Mouse (Mus musculus) heart, embryonic 11.5 days (tissue): ENCODE measurements around the gene Tmem206. TPM values are rescaled to one million over a fixed set of nuclear protein-coding genes. Genes with fewer than 3 reads are reported as not detected.
A peak's percentile ranks its signal among the peaks of the same experiment; 100 is the strongest.

Experiments used
- ATAC-seq: fragments of 200-750 bp; cut with Nextera tagmentation; replicated peaks from 2 replicates; pipeline ENCODE4 v1.8.0; 2017; ENCODE audit warnings: moderate library complexity; ENCODE audit not compliant: insufficient number of reproducible peaks, low FRiP score, low TSS enrichment
- H3K27ac ChIP-seq: fragments of 300-500 bp; sonication (generic); 2 replicates; pipeline ENCODE4 v1.5.1; 2014; ENCODE audit warnings: mild to moderate bottlenecking, low read depth, low read length
- H3K27me3 ChIP-seq: fragments of 300-500 bp; sonication (generic); 2 replicates; pipeline ENCODE4 v1.6.1; 2014; ENCODE audit warnings: mild to moderate bottlenecking, low read length, mixed read lengths; ENCODE audit not compliant: control insufficient read depth, insufficient read depth
- H3K36me3 ChIP-seq: fragments of 300-500 bp; sonication (generic); 2 replicates; pipeline ENCODE4 v1.6.1; 2014; ENCODE audit warnings: mild to moderate bottlenecking, low read length, moderate library complexity, mixed read lengths; ENCODE audit not compliant: control insufficient read depth, insufficient read depth
- H3K4me1 ChIP-seq: fragments of 300-500 bp; sonication (generic); 2 replicates; pipeline ENCODE4 v1.6.1; 2014; ENCODE audit warnings: low read length; ENCODE audit not compliant: control insufficient read depth, insufficient read depth
- H3K4me2 ChIP-seq: fragments of 300-500 bp; sonication (generic); 2 replicates; pipeline ENCODE4 v1.6.1; 2014; ENCODE audit warnings: mild to moderate bottlenecking, moderate library complexity
- H3K4me3 ChIP-seq: fragments of 300-500 bp; sonication (generic); 2 replicates; pipeline ENCODE4 v1.5.1; 2014; ENCODE audit warnings: low read depth, low read length
- H3K9ac ChIP-seq: fragments of 300-500 bp; sonication (generic); 2 replicates; pipeline ENCODE4 v1.6.1; 2014; ENCODE audit warnings: mild to moderate bottlenecking, low read depth, low read length, moderate library complexity
- H3K9me3 ChIP-seq: fragments of 300-500 bp; sonication (generic); replicated peaks from 2 replicates; pipeline ENCODE4 v1.6.1; 2016; ENCODE audit warnings: low read length; ENCODE audit not compliant: control insufficient read depth
- WGBS: fragments of 180-500 bp; shearing (Covaris S2); extraction: QIAGEN DNeasy Blood & Tissue Kit; methylation state at CpG from one replicate; pipeline ENCODE4 v1.1.7; 2014; ENCODE audit not compliant: insufficient replicate concordance; 5-methylcytosine and 5-hydroxymethylcytosine counted together
- polyA plus RNA-seq: library from polyadenylated mRNA; unstranded; fragments of >200 nt; fragmentation: Nextera tagmentation; extraction: Ambion mirVana; gene quantifications from 2 replicates; pipeline ENCODE4 v1.2.1, GENCODE M21; 2014

Gene Tmem206
- polyA plus RNA-seq, 1 experiment from 2014 or later: 18.7 TPM

DNA sequence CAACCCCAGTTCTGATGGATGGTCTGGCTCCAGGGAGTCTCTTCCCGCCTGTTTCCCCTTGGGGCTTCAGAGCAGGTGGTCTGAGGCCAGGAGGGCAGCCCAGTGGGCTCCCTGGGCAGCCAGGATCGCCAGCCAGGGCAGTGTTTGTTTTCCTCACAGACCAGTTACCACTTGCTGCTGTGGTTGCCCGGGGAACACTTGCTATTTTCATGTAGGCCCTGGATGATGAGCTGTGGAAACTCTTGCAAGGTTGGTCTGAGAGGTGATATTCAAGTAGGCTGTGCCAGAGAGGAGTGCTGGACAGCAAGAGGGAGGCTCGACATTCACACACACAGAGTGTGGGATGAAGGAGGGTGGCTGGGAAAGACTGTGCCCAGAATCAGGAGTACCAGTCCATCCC is 23.8 kb upstream of the Tmem206 start:
- Histone ChIP-seq H3K4me1 (peaks cover 11% of the 10 kb centered on the region), H3K4me2 (no peak overlapping the region), H3K36me3 (no peaks in the 10 kb centered on the region), H3K4me3 (no peak overlapping the region), H3K27me3 (no peaks in the 10 kb centered on the region), H3K27ac (no peak overlapping the region), H3K9ac (no peak overlapping the region), H3K9me3 (no peaks in the 10 kb centered on the region)
- ATAC-seq: no peak
- WGBS: 35% methylated on average over 4 of the region's 4 CpGs

DNA sequence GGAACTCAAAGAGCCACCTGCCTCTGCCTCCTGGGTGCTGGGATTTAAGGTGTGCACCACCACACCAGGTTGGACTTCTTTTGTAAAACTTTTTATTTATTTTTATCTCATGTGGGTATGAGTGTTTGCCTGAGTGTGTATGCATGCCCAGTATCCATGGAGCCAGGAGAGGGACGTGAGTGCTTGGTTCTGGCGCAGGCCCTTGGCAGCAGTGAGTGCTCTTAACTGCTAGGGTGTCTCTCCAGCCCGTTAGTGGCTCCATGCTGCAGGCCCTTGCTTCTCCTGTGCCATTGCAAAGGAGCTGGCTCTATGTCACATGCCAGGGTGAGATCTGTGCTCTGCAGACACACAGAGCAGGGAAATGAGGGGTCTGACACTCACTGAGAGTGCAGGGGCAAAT is 22.0 kb upstream of the Tmem206 start:
- H3K9me3 ChIP-seq: no peaks in the 10 kb centered on the region
- H3K27ac ChIP-seq: no peak overlapping the region
- H3K9ac ChIP-seq: no peak overlapping the region
- H3K4me1 ChIP-seq: peaks cover 10% of the 10 kb centered on the region
- H3K4me3 ChIP-seq: no peak overlapping the region
- H3K36me3 ChIP-seq: no peaks in the 10 kb centered on the region
- ATAC-seq: no peak
- H3K4me2 ChIP-seq: no peak overlapping the region
- no peaks in the 10 kb centered on the region for H3K27me3 ChIP-seq
- 70% methylated on average over 3 of the region's 3 CpGs for WGBS

DNA sequence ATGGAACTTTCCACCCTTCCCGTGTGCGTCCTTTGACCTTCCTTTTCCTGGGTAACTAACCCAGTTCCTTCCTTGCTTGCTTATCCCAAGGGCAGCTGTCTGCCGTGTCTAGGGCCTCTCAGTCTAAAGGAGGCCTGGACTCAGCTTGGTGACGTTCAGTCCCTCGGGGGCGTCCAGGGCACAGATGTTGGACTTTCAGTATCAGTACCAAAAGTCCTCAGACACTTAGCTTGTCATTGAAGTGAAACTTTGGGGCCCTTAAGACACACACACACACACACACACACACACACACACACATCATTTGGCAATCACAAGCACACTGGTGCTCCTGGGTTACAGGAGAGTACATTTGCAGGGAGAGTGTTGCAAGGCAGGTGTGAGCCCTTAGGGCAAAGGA is 21.5 kb upstream of the Tmem206 start:
- H3K9ac ChIP-seq: 0 out of 2 replicates have a peak overlapping the region, but pooled peaks have one; percentile 22
- no peak for ATAC-seq
- H3K27me3 ChIP-seq: no peaks in the 10 kb centered on the region
- peaks cover 6% of the 10 kb centered on the region; the same call in 1 of the 2 replicates for H3K4me1 ChIP-seq
- H3K9me3 ChIP-seq: no peaks in the 10 kb centered on the region
- no peak overlapping the region for H3K4me3 ChIP-seq
- H3K36me3 ChIP-seq: no peaks in the 10 kb centered on the region
- 61% methylated on average over 6 of the region's 6 CpGs for WGBS
- H3K27ac ChIP-seq: no peak overlapping the region
- H3K4me2 ChIP-seq: no peak overlapping the region

DNA sequence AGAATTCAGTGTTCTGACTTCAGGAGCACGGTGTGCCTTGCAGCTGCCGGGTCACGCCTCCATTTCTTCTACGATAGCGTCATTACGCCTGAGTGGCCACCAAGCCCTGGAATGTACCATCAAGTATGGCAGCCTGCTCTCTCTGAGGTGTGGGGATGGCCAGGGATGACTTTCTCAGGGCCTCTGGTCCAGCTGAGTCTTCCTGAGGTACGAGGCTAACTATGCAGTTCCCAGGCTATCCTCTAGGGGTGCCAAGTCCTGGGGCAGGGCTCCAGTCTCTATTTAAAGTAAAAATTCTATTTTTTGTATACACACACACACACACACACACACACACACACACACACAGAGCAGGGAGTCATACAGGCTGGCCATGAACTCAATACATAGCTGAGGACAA is 20.1 kb upstream of the Tmem206 start:
- Histone ChIP-seq H3K9me3 (no peaks in the 10 kb centered on the region), H3K4me3 (no peak overlapping the region), H3K27me3 (no peaks in the 10 kb centered on the region), H3K36me3 (no peaks in the 10 kb centered on the region), H3K9ac (no peak overlapping the region), H3K4me2 (no peak overlapping the region), H3K4me1 (0 out of 2 replicates have a peak, but pooled peaks cover 3% of the 10 kb centered on the region), H3K27ac (no peak overlapping the region)
- 74% methylated on average over 7 of the region's 7 CpGs for WGBS
- ATAC-seq: no peak

DNA sequence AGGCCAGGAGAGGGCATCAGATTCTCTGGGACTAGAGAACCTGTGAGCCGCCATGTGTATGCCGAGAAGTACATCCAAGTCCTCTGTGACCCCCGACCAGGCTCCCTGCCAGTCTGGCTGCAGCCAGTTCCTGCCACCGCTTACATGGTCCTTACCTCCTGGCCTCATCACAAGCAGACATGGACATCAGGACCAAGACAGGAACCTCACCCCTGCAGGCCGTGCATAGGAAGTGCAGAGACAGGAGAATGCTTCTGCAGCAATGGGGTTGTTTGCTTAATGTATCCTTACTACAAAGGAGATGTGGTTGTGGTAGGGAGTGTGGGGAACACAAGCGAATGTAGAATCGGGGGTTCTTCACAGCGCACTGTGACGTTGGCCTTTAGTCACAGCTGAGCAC is 19.4 kb upstream of the Tmem206 start:
- 0 out of 2 replicates have a peak, but pooled peaks cover 3% of the 10 kb centered on the region for H3K4me1 ChIP-seq
- H3K4me3 ChIP-seq: no peak overlapping the region
- H3K27me3 ChIP-seq: no peaks in the 10 kb centered on the region
- no peaks in the 10 kb centered on the region for H3K36me3 ChIP-seq
- no peaks in the 10 kb centered on the region for H3K9me3 ChIP-seq
- ATAC-seq: no peak
- no peak overlapping the region for H3K9ac ChIP-seq
- no peak overlapping the region for H3K4me2 ChIP-seq
- 80% methylated on average over 9 of the region's 9 CpGs for WGBS
- no peak overlapping the region for H3K27ac ChIP-seq

DNA sequence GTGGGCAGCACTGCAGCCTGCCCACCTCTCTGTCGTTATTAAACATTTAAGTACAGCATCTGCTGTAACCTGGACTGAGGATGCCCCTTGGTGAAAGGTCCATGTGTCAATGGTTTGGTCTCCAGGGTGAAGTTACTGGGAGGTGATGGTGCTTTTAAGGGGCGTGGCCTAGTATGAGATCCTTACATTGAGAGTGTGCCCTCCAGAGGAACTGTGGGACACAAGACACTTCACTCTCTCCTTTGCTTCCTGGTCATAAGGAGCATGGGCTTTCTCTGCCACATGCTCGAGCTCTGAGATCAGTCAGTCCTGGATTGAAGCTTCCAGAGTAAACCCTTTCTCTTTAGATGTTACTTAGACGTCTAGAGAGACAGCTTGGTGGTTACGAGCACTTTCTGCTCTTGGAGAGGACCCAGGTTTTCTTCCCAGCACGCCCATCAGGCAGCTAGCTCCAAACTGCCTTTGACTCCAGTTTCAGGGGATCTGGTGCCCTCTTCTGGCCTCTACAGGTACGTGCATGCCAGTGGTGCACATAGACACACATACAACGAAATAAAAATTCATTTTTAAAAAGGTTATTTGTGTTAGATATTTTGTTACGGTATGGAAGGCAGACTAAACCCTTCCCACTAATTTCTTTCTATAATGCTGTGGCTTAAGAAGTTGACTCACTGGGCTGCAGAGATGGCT is 17.8 kb upstream of the Tmem206 start:
- no peaks in the 10 kb centered on the region for H3K27me3 ChIP-seq
- H3K4me3 ChIP-seq: no peak overlapping the region
- H3K36me3 ChIP-seq: no peaks in the 10 kb centered on the region
- WGBS: 83% methylated on average over 9 of the region's 9 CpGs
- no peak overlapping the region for H3K4me2 ChIP-seq
- no peak overlapping the region for H3K9ac ChIP-seq
- H3K27ac ChIP-seq: no peak overlapping the region
- no peaks in the 10 kb centered on the region for H3K9me3 ChIP-seq
- peaks cover under 1% of the 10 kb centered on the region; the same call in 1 of the 2 replicates for H3K4me1 ChIP-seq
- ATAC-seq: no peak

DNA sequence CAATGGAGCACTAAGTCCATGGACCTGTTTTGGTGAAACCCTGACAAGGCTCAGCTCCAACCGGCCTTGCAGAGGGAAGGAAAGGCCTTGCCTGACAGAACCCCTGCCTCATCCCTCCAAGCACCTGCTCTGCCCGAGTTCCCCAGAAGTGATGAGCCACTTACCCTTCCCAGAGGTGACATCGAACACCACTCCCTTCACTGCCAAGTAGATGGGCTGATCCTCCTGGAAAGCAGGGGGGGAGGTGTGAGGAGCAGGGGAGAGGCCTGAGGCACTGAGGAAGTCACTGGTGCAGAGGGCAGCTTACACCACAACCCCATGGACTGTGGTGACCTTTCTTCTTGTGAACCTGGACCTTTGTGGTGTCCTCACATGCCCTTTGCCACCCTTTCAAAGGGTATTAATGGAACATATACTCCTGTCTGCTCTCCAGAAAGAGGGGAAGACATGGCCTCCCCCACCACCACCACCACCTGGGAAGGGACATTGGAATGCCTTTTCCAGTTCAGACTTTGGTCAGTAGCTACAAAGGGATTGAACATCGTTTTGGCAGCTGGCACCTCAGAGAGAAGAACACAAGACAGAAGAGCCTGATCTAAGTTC is 14.3 kb upstream of the Tmem206 start:
- ATAC-seq: no peak
- no peak overlapping the region for H3K4me2 ChIP-seq
- WGBS: 65% methylated on average over 4 of the region's 4 CpGs

DNA sequence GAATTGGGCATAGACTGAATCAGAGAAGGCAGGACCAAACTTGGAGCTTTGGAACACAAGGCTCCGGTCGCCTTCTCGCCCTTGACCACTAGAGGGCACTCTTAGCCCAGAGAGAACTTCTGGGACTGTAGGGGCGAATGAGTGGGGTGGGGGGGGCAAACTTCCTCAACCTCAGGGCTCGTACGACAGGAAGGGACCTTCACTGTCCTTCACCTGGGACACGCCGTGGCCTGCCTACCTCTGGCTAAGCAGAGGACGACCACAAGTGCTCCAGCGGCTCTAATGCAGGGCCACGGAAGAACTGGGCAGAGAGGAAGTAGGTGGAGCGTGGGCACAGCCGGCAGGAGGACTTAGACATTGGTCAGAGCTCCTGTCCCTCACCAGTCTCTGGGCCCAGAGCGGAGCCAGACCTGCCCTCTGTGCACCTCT is 13.2 kb upstream of the Tmem206 start:
- Histone ChIP-seq H3K4me3 (peak overlapping the region; percentile 60), H3K4me2 (peak overlapping the region; percentile 65), H3K36me3 (no peaks in the 10 kb centered on the region), H3K9ac (peak overlapping the region; percentile 77), H3K27me3 (no peaks in the 10 kb centered on the region), H3K4me1 (peaks cover 9% of the 10 kb centered on the region; the same call in 1 of the 2 replicates), H3K9me3 (no peaks in the 10 kb centered on the region), H3K27ac (peak overlapping the region; percentile 57; the same call in 1 of the 2 replicates)
- under 1% methylated on average over 14 of the region's 14 CpGs for WGBS
- ATAC-seq: peak; percentile 91

More for the DNA sequence above, 14.3 kb upstream of the Tmem206 start:
- peaks cover 4% of the 10 kb centered on the region; the same call in 1 of the 2 replicates for H3K4me1 ChIP-seq
- no peaks in the 10 kb centered on the region for H3K36me3 ChIP-seq
- H3K27ac ChIP-seq: no peak overlapping the region
- H3K9ac ChIP-seq: no peak overlapping the region
- H3K27me3 ChIP-seq: no peaks in the 10 kb centered on the region
- H3K4me3 ChIP-seq: no peak overlapping the region
- H3K9me3 ChIP-seq: no peaks in the 10 kb centered on the region
